Mouse (Mus musculus) lung, postnatal 0 days (tissue): ENCODE results near the gene Klf17. TPM values are rescaled to one million over a fixed set of nuclear protein-coding genes. Genes with fewer than 3 reads are reported as not detected.
A peak's percentile ranks its signal among the peaks of the same experiment; 100 is the strongest.

Experiments
- ATAC-seq: fragments of 200-750 bp; cut with Nextera tagmentation; 2 replicates; pipeline ENCODE4 v1.8.0; 2017; ENCODE audit warnings: moderate library complexity
- DNase-seq: peaks from one replicate; pipeline ENCODE4 v3.0.0-alpha.2; 2016; ENCODE audit warnings: low spot score
- H3K27ac ChIP-seq: fragments of 300-500 bp; sonication (generic); 2 replicates; pipeline ENCODE4 v1.5.1; 2014; ENCODE audit warnings: antibody characterized with exemption, mild to moderate bottlenecking, low read length, mixed read lengths
- H3K27me3 ChIP-seq: fragments of 300-500 bp; sonication (generic); replicated peaks from 2 replicates; pipeline ENCODE4 v1.6.1; 2014; ENCODE audit warnings: low read length, mixed read lengths; ENCODE audit not compliant: insufficient read depth
- H3K36me3 ChIP-seq: fragments of 300-500 bp; sonication (generic); 2 replicates; pipeline ENCODE4 v1.6.1; 2014; ENCODE audit warnings: low read length, mixed read lengths; ENCODE audit not compliant: insufficient read depth
- H3K4me1 ChIP-seq: fragments of 300-500 bp; sonication (generic); 2 replicates; pipeline ENCODE4 v1.6.1; 2014; ENCODE audit warnings: antibody characterized with exemption, low read depth, low read length, mixed read lengths; ENCODE audit not compliant: insufficient read depth
- H3K4me2 ChIP-seq: fragments of 300-500 bp; sonication (generic); replicated peaks from 2 replicates; pipeline ENCODE4 v1.6.1; 2014; ENCODE audit warnings: low read depth, mild to moderate bottlenecking, low read length, moderate library complexity, mixed read lengths
- H3K4me3 ChIP-seq: fragments of 300-500 bp; sonication (generic); 2 replicates; pipeline ENCODE4 v1.5.1; 2014; ENCODE audit warnings: low read depth, low read length
- H3K9ac ChIP-seq: fragments of 300-500 bp; sonication (generic); replicated peaks from 2 replicates; pipeline ENCODE4 v1.6.1; 2014; ENCODE audit warnings: low read depth, mild to moderate bottlenecking
- H3K9me3 ChIP-seq: fragments of 300-500 bp; sonication (generic); 2 replicates; pipeline ENCODE4 v1.6.1; 2016; ENCODE audit warnings: low read length, mixed read lengths
- CTCF ChIP-seq: IDR thresholded peaks from 2 replicates; pipeline ENCODE4 v1.5.1; 2016; ENCODE audit warnings: antibody characterized with exemption, mild to moderate bottlenecking
- EP300 ChIP-seq: IDR thresholded peaks from 2 replicates; pipeline ENCODE4 v1.6.1; 2016; ENCODE audit warnings: antibody characterized with exemption, mild to moderate bottlenecking, control low read depth
- WGBS: fragments of 180-500 bp; shearing (Covaris S2); extraction: QIAGEN DNeasy Blood & Tissue Kit; methylation state at CpG from one replicate; pipeline ENCODE4 v1.1.7; 2014; 5-methylcytosine and 5-hydroxymethylcytosine counted together
- polyA plus RNA-seq: library from polyadenylated mRNA; unstranded; fragments of >200 nt; fragmentation: Nextera tagmentation; extraction: Ambion mirVana; gene quantifications from 2 replicates; pipeline ENCODE4 v1.2.1, GENCODE M21; 2015

The Klf17 gene
- polyA plus RNA-seq, 1 experiment from 2014 or later: not detected

DNA sequence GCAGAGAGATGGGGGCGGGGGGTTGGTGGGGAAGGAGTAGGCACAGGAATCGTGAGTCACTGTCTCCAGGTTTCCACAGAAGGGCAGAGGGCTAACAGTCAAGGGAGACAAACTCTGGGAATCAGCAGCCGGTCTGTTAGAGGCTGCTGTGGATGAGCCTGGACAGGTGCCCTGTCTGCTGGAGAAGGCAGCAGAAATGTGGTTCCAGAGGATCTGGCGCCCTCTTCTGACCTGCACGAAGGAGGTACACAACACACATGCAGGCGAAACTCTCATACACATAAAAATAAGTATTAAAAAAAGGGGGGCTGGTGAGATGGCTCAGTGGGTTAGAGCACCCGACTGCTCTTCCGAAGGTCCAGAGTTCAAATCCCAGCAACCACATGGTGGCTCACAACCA, 27.9 kb downstream of the Klf17 start:
- no peak for ATAC-seq
- Histone ChIP-seq H3K9ac (no peak overlapping the region), H3K36me3 (no peaks in the 10 kb centered on the region), H3K27ac (no peak overlapping the region), H3K27me3 (no peaks in the 10 kb centered on the region), H3K4me3 (no peak overlapping the region), H3K4me2 (no peak overlapping the region), H3K9me3 (no peaks in the 10 kb centered on the region), H3K4me1 (no peaks in the 10 kb centered on the region)
- DNase-seq: peak; percentile 13
- 43% methylated on average over 8 of the region's 8 CpGs for WGBS
- peak; percentile 49 for TF ChIP-seq CTCF
- TF ChIP-seq EP300: no peak

DNA sequence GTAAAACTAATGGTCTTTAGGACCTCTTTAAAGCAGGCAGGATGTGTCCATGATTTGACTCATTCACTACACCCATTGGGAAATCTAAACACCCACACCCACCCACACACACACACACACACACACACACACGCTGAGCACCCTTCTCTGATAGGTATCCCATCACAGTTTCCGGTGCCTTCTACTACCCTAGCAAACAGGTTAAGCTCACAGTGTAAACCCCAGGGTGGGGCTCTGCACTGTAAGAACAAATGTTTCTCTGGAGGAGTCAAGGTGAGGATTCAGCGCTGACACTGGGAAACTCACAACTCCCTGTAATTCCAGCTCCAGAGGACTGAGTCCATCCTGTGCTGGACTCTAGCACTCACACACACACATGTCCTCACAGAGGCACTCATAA, 33.5 kb downstream of the Klf17 start:
- TF ChIP-seq CTCF: no peak
- TF ChIP-seq EP300: no peak
- H3K9me3 ChIP-seq: no peaks in the 10 kb centered on the region
- WGBS: 74% methylated on average over 3 of the region's 3 CpGs
- DNase-seq (no peak), ATAC-seq (no peak)
- no peak overlapping the region for H3K4me2 ChIP-seq
- no peak overlapping the region for H3K9ac ChIP-seq
- H3K4me1 ChIP-seq: no peaks in the 10 kb centered on the region
- no peak overlapping the region for H3K27ac ChIP-seq
- H3K36me3 ChIP-seq: no peaks in the 10 kb centered on the region
- H3K27me3 ChIP-seq: no peaks in the 10 kb centered on the region
- H3K4me3 ChIP-seq: no peak overlapping the region

DNA sequence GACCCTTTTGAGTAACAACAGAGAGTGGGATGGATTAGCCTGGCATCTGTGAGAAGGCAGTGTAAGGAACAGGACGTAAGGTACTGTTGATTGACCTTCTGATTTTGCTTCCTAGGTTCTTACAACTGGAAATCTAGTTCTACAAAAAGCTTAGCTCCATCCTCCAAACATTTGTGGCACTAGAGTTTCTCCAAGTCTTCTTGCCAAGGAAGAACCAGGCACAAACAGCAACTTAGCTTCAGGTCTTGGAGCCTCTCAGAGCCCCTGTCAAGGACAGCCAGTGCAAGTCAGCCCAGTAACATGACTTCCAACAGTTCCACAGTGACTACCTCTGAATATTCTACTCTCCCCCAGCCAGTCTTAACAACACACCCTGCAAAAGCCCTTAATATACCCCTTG, 41.3 kb downstream of the Klf17 start, which contains the start of gene Gm12845:
Gene Gm12845, plus strand, starts transcription at position 301 of the 400 bp plus-strand sequence.
- Histone ChIP-seq H3K36me3 (no peaks in the 10 kb centered on the region), H3K4me3 (no peak within 1 kb of the TSS), H3K9me3 (no peaks in the 10 kb centered on the region), H3K9ac (no peak within 1 kb of the TSS), H3K4me1 (no peaks in the 10 kb centered on the region), H3K27ac (no peak within 1 kb of the TSS), H3K4me2 (no peak within 1 kb of the TSS), H3K27me3 (no peaks in the 10 kb centered on the region)
- DNase-seq (no peak), ATAC-seq (no peak)
- TF ChIP-seq EP300 (no peak), CTCF (no peak)
- 77% methylated on average over 1 of the region's 1 CpGs for WGBS

DNA sequence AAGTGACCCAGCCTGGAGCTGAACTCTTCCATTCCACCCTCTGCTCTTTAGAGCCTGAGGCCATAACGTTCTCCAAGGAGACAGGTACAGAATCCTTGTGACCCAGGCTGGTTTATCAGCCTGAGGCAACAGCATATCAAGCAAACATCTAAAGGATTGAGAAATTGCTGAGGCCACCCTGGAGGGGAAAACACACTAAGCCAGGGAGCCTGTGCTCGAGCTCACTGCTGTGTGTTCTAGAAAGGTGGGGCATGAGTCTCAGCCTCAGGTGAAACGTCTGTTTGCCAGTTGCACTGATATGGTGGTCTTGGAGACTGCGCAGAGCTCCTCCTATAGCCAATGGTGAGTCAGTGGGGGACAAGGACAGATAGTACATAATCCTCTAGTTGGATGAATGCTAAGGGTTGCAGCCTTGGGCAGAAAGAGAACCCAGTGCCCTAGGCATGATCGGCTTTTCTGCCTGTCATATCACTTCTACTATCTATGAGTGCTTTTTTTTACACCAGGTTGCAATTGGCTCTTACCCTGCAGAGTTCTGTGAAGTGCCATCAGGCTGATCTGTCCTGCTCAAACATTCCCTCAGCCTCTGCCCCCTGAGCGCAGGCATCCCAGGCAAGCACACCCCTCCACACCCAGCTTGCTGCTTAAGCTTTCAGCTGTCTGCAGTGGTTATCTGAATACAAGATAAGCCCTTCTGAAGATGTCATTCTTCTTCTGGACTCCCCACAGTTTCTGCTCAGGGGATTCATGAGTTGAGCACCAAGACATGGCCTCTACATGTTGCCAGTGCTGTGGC, 51.9 kb downstream of the Klf17 start:
- DNase-seq (no peak), ATAC-seq (no peak)
- H3K27me3 ChIP-seq: no peaks in the 10 kb centered on the region
- no peak overlapping the region for H3K4me2 ChIP-seq
- TF ChIP-seq CTCF: no peak
- no peak for TF ChIP-seq EP300
- 47% methylated on average over 6 of the region's 6 CpGs for WGBS
- H3K9ac ChIP-seq: no peak overlapping the region
- no peak overlapping the region for H3K4me3 ChIP-seq
- H3K4me1 ChIP-seq: no peaks in the 10 kb centered on the region
- no peak overlapping the region for H3K27ac ChIP-seq
- no peaks in the 10 kb centered on the region for H3K36me3 ChIP-seq
- no peaks in the 10 kb centered on the region for H3K9me3 ChIP-seq

DNA sequence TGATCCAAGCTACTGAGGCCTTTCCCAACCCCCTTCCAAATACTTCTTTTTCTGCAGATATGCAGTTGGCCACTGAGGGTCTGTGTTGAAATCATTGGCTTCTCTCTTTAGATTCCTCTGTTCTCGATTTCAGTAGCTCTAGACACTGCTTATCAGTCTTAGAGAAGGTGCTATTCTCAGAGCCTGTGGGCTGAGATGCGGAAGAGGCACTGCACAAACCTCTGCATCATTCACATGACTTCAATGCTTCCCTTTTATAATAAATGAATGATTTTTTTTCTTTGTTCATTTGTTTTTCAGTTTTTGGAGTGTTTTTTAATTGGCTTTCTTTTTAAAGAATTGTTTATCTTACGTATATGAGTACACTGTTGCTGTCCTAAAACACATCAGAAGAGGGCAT, 53.1 kb downstream of the Klf17 start:
- ATAC-seq: no peak
- H3K4me3 ChIP-seq: no peak overlapping the region
- H3K9me3 ChIP-seq: no peaks in the 10 kb centered on the region
- no peaks in the 10 kb centered on the region for H3K36me3 ChIP-seq
- no peak overlapping the region for H3K9ac ChIP-seq
- H3K27me3 ChIP-seq: no peaks in the 10 kb centered on the region
- no peak for TF ChIP-seq CTCF
- H3K4me2 ChIP-seq: no peak overlapping the region
- no peaks in the 10 kb centered on the region for H3K4me1 ChIP-seq
- WGBS: 72% methylated on average over 3 of the region's 3 CpGs
- no peak for DNase-seq
- no peak overlapping the region for H3K27ac ChIP-seq

DNA sequence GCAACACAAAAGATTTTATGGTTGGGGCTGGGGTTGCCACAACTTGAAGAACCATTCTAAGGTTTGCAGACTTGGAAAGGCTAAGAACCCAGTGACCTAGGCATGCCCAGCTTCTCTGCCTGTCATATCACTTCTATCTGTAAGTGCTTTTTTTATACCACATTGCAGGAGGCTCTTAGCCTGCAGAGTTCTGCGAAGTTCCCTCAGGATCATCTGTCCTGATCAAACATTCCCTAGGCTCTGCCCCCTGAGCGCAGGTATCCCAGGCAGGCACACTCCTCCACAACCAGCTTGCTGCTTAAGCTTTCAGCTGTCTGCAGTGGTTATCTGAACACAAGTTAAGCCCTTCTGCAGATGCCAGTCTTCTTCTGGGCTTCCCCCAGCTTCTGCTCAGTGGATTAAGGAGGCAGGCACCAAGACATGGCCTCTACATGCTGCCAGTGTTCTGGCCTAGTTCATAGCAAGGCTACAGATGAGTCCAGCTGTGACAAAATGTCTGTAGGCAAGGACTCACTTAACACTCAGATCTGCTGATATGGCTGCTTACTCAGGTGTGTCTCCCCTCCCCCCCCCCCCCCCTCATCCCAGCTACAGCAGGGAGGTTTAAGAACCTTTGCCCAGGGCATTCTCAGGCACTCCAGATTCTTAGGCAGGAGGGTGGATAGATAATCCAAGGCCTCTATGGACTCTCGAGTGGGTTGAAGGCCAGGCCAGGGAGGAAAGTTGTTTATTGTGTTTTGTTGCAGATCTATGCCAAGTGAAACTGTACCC, 56.5 kb downstream of the Klf17 start:
- Histone ChIP-seq H3K9ac (no peak overlapping the region), H3K36me3 (no peaks in the 10 kb centered on the region), H3K27ac (no peak overlapping the region), H3K4me2 (no peak overlapping the region), H3K9me3 (no peaks in the 10 kb centered on the region), H3K4me3 (no peak overlapping the region), H3K27me3 (no peaks in the 10 kb centered on the region), H3K4me1 (no peaks in the 10 kb centered on the region)
- WGBS: 48% methylated on average over 3 of the region's 3 CpGs
- no peak for DNase-seq
- peak; percentile 25; the same call in 1 of the 2 replicates for ATAC-seq
- TF ChIP-seq CTCF (no peak), EP300 (no peak)

Other genes starting within 250 kb of the Klf17 start
- gene Eri3, start 215.3 kb downstream of the Klf17 start, polyA plus RNA-seq: 75.1 and 79.3 TPM in 2 replicates
- gene Dmap1, start 83.4 kb downstream of the Klf17 start, polyA plus RNA-seq: 37.0 and 37.8 TPM in 2 replicates
- not detected in 2 replicates for gene Gm12845, start 41.2 kb downstream of the Klf17 start, polyA plus RNA-seq
- gene Slc6a9, start 68.9 kb upstream of the Klf17 start, polyA plus RNA-seq: 17.3 and 19.1 TPM in 2 replicates
- 4.5 TPM in 2 replicates for gene Ccdc24, start 106.9 kb upstream of the Klf17 start, polyA plus RNA-seq
- 7.2 and 7.7 TPM in 2 replicates for gene B4galt2, start 117.8 kb upstream of the Klf17 start, polyA plus RNA-seq
- 346 TPM in 2 replicates for gene Atp6v0b, start 121.7 kb upstream of the Klf17 start, polyA plus RNA-seq
- gene Dph2, start 126.4 kb upstream of the Klf17 start, polyA plus RNA-seq: 7.8 and 8.6 TPM in 2 replicates
- gene Ipo13, start 149.4 kb upstream of the Klf17 start, polyA plus RNA-seq: 32.1 and 35.6 TPM in 2 replicates
- gene Artn, start 164.1 kb upstream of the Klf17 start, polyA plus RNA-seq: 3.2 and 3.5 TPM in 2 replicates